Mouse (Mus musculus) MN1 (cell line): ENCODE data around the gene Pafah2.

Experiments
- DNase-seq: peaks from one replicate; pipeline ENCODE4 v3.0.0-alpha.2; 2016; ENCODE audit warnings: low spot score

Gene Pafah2

DNA sequence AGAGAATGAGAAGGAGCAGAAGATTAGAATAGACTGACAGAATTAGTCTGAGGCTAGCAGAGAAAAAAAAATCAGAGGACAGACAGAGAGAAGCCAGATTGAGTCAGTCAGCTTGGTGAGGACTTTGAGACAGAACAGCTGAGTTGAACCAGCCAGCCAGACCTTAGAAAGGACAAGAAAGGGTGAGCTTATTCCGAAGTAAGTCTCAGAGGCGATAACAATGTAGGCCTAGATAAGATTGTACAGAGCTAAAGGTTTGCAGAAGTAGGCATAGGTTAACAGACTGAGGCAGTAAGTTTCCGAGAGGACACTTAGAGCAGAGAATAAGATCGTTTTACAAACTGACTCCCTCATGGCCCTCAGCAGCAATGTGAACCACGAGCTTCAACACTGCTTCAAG lies 65.1 kb downstream of the Pafah2 start:
- no peak for DNase-seq

DNA sequence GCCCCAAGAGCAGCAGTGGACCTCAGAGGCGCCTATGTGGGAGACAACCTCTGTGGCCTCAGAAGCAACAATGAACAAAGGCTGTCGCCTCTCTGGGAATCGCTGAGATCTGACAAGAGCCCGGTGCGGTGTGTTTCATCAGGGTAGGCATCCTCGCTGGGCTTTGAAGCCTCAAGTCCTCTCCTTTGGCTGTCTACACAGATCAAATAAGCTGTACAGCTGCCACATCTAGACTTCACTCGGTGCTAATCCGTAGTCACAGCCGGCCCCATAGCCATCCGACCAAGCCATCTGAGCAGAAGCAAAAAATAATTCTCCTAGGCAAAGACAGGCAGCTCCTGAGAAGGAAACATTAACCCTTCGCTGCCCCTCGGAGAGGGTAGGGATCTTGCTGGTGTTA lies 69.7 kb downstream of the Pafah2 start:
- no peak for DNase-seq

DNA sequence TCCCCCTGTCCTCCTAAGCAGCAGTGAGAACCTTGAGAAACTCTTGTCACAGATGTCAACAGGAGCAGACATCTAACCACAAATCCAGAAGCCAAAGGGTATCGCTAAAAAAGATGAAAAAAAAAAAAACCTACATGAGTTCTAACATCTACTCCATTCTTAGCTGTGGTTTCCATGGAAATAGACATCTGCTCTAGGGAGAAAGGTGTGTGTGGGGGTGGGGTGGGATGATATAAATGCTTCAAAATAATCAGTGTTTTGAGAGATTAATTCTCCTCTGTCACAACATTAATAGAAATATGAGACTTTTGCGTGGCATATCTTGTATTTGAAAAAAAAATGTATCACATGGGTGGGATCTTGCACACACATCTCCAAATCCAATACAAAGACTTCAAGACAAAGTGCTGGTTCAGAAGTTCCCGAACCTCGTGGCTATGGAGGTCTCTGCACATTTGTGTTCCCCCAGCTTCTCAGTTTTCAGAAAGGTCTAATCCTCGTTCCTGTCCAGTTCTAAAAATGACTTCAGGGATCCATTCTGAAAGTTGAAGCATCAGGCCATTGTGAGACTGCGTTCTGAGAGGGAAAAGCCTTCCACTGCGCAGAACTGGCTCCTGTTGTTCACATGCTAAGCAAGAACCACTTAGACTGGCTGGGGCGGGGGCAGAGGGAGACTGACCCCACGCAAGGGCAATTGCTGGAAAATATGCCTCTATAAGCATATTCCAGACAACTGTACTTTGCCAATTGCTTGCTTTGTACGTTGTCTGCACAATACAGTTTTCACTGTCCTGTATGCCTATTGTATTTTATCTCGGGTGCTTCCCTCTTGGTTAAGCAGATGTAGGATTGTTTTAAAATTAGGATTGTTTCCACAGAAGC lies 70.5 kb downstream of the Pafah2 start:
- no peak for DNase-seq

DNA sequence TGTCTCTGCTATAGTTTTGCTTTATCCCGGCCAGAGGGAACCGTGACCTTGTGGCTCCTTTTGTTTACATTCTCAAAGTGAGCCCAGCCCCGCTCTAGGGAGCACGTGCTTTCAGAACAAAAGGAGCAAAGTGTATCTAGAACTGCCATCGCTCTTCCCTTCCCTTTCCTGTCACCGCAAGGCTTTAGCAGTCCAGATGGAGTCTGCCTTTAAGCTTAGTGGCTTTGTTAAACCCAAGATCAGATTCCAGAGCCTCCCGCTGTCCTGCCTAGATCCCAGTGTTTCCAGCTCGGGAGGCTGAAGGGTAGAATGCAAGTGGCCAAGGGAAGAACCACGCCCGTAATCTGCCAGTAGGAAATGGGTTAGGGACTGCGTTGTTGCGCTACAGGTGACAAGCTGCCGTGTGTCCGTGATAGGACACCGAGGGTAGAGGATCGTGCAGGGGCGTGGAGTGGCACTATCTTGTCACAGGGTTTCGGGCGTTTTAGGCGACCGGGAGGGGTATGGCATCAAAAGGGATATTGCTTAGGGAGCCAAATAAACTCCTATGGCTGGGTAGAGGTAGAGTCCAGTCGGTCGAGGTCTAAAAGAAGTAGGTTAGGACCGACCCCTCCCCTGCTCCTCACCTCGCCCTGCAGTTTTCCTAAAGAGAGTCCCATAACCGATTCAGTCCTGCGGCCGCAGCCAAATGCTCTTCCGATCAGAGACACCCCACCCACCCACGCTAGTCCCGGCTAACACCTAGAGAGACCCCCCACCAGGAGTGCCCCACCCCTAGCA lies 71.5 kb downstream of the Pafah2 start:
- peak; percentile 57 for DNase-seq

DNA sequence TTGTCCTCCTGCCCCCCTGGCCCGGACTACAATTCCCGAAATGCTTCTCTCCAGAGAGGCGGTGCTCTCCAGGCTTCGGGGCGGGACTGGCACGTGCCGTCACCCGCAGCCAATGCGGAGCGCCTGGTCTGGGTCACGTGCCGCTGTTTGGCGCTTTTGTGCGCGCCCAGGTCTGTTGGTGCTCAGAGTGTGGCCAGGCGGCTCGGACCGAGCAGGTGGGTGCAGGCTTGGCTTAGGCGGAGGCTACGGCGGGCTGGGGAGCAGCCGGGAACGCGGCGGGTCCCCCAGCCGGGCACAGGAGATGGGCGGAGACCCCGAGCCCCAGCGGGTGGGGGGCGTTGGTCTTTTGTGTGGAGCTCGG lies 72.1 kb downstream of the Pafah2 start, which contains the start of gene Stmn1:
Gene Stmn1, plus strand, starts transcription at position 106 of the 361 bp plus-strand sequence.
- peak; percentile 98 for DNase-seq

DNA sequence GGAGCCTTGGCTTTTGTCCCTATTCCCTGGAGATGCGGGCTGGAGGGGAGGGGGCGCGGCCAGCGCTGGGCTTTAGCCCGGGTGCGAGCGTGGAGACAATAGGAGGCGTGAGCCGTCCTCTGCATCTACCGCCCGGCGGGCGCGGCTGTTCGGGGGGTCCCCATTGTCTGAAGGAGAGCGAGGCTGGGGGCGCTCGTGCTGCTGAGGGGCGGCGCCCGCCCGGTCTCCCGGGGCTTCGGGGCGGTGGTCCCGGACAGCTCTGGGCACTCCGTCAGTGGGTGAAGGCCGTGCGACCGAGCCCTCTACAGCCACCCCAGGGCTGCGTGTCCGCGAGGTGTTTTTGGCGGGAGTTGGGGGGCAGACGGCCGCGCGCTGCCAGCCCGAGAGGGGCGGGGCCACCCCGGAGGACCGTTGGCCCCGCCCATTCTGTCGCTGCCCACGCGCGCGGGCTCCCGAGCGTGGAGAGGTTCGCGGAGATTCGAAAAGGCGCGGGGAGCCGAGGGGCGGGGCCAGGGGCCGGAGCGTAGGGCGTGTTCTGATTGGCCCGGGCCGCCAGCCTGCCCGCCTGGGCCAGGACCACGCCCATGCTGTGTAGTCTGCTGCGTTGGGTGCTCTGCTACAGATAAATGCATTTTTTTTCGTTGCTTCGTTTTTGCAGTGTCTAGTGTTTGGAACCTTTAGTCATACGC lies 72.6 kb downstream of the Pafah2 start:
- peak; percentile 97 for DNase-seq

DNA sequence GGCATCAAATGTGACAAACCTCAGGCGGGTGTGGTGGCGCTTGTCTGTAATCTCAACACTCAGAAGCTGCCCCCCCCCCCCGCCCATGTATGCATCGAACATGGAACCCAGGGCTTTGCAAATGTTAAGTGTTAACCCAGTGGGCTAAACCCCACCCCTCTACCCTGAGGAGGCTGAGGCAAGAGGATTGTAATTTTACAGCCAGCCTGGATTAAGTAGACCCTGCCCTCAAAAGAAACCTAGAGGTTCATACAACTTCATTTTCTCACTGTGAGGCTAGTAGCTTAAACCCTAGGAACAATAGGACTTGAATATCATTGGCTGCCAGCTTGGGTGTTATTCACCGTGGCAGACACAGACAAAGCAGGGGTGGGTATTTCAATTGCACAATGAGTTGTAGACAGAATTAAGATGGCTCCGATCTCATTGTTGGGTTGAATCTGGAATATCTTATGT lies 73.2 kb downstream of the Pafah2 start:
- DNase-seq = peak; percentile 70

DNA sequence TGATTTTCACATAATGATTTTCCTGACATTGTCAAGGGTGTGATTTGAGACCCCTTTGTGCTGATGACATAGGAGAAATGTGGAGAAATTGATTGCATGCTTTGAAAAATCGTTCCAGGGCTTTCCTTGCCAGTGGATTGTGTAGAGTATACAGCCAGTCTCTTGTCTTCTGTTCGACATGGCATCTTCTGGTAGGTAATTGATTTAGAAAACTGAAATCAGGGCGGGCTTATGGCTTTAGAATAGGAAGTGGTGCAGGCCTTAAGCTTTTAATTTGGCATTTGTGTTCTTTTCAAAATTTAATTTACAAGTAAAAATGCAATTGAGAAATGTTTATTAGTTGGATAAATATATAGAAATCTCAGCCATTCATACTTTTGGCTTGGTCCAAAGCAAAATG lies 73.9 kb downstream of the Pafah2 start:
- no peak for DNase-seq

DNA sequence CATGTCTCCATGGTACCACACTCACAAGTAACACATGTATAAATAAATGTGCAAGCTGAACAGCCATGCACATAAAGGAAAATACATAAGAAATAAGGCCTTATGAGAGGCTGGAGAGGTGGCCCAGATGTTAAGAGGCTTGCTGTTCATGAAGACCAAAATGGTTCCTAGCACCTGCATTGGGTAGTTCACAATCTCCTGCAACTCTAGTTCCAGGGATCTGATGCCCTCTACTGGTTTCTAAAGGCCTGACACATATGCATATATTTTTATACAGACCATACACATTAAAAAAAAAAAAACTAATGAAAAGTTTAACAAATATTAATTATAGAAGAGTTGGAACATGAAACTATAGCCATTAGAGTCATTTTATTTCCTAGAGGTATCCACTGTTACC lies 75.3 kb downstream of the Pafah2 start:
- DNase-seq = peak; percentile 49

DNA sequence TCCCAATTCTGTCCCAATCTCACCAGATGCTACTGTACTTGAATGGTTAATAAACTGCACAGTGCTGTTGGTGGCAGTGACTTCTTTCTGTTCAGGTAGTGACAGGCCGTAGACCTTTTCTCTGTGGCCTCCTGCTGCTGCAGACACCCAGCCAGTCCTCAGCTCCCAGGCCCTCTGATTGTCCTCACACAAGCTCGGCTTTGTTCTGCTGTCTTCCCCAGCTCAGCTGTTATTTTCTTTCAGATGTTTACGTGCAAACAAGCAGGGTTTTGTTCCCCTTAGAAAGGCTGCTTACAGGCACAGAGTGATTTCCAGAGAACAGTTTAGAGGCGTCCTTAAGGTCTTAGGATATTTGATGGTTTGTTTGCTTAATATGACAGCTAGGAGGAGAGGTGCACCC lies 77.6 kb downstream of the Pafah2 start:
- no peak for DNase-seq

DNA sequence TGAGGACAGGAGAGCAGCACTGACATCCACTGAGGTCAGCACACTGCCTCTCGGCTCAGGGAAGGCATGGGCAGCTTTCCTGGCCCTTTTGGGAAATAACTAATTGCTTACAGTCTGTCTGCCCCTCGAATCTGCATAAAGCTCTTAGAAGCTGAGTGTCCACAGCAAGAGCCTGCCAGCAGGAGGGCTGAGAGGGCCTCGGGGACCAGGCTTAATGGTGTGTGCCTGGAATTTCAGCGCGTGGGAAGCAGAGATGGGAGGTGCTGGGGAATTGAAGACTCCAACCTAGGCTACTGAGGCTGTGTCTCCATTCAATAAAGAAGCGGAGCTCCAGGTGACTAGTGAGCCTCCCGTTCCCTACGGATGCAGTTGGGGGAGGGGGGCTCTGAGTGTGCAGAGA lies 78.1 kb downstream of the Pafah2 start:
- DNase-seq = no peak

DNA sequence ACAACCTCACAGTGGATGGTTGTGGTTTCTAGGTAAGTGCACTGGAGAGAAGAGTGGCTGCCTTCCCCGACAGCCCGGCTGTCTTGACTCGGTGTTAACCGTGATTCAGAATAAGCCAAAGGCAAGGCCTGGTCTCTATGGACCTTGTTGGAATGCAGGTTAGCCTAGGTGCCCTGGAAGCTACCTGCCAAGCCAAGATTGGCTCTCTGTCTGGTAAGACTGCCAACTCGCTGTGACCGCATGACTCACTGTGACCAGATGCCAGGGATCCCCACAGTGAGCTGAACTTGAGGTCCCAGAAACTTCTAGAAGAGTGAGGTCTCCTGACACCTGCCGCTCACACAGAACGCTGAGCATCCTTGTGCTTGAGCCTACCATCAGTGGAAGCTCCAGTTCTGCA lies 80.8 kb downstream of the Pafah2 start:
- DNase-seq = no peak
